Mouse (Mus musculus) hindbrain, embryonic 11.5 days (tissue): ENCODE data around the gene Gm20721. TPM values are rescaled to one million over a fixed set of nuclear protein-coding genes. Genes with fewer than 3 reads are reported as not detected.
A peak's percentile ranks its signal among the peaks of the same experiment; 100 is the strongest.

ENCODE experiments used
- ATAC-seq: fragments of 200-750 bp; cut with Nextera tagmentation; 2 replicates; pipeline ENCODE4 v1.8.0; 2017; ENCODE audit warnings: mild to moderate bottlenecking, moderate TSS enrichment, moderate library complexity; ENCODE audit not compliant: low FRiP score
- DNase-seq: peaks from one replicate; pipeline ENCODE4 v3.0.0-alpha.2; 2015; ENCODE audit warnings: low spot score
- H3K27ac ChIP-seq: fragments of 300-500 bp; sonication (generic); 2 replicates; pipeline ENCODE4 v1.5.1; 2014; ENCODE audit warnings: mild to moderate bottlenecking, low read depth, low read length
- H3K27me3 ChIP-seq: fragments of 300-500 bp; sonication (generic); 2 replicates; pipeline ENCODE4 v1.6.1; 2014; ENCODE audit warnings: mild to moderate bottlenecking, low read length, moderate library complexity, mixed read lengths; ENCODE audit not compliant: control insufficient read depth, insufficient read depth
- H3K36me3 ChIP-seq: fragments of 300-500 bp; sonication (generic); 2 replicates; pipeline ENCODE4 v1.6.1; 2014; ENCODE audit warnings: mild to moderate bottlenecking, low read length, moderate library complexity, mixed read lengths; ENCODE audit not compliant: control insufficient read depth, insufficient read depth
- H3K4me1 ChIP-seq: fragments of 300-500 bp; sonication (generic); replicated peaks from 2 replicates; pipeline ENCODE4 v1.6.1; 2014; ENCODE audit warnings: low read length, mixed read lengths; ENCODE audit not compliant: control insufficient read depth, insufficient read depth
- H3K4me2 ChIP-seq: fragments of 300-500 bp; sonication (generic); replicated peaks from 2 replicates; pipeline ENCODE4 v1.6.1; 2014; ENCODE audit warnings: mild to moderate bottlenecking, low read depth, low read length
- H3K4me3 ChIP-seq: fragments of 300-500 bp; sonication (generic); 2 replicates; pipeline ENCODE4 v1.5.1; 2014; ENCODE audit warnings: low read depth, low read length
- H3K9ac ChIP-seq: fragments of 300-500 bp; sonication (generic); 2 replicates; pipeline ENCODE4 v1.6.1; 2014; ENCODE audit warnings: low read depth, low read length
- H3K9me3 ChIP-seq: fragments of 300-500 bp; sonication (generic); 2 replicates; pipeline ENCODE4 v1.6.1; 2016; ENCODE audit warnings: low read length; ENCODE audit not compliant: control insufficient read depth
- WGBS: fragments of 180-500 bp; shearing (Covaris S2); extraction: QIAGEN DNeasy Blood & Tissue Kit; methylation state at CpG from one replicate; pipeline ENCODE4 v1.1.7; 2014; 5-methylcytosine and 5-hydroxymethylcytosine counted together
- polyA plus RNA-seq: library from polyadenylated mRNA; unstranded; fragments of >200 nt; fragmentation: Nextera tagmentation; extraction: Ambion mirVana; gene quantifications from 2 replicates; pipeline ENCODE4 v1.2.1, GENCODE M21; 2014

The Gm20721 gene
- polyA plus RNA-seq, 1 experiment from 2014 or later = 22.8 TPM

DNA sequence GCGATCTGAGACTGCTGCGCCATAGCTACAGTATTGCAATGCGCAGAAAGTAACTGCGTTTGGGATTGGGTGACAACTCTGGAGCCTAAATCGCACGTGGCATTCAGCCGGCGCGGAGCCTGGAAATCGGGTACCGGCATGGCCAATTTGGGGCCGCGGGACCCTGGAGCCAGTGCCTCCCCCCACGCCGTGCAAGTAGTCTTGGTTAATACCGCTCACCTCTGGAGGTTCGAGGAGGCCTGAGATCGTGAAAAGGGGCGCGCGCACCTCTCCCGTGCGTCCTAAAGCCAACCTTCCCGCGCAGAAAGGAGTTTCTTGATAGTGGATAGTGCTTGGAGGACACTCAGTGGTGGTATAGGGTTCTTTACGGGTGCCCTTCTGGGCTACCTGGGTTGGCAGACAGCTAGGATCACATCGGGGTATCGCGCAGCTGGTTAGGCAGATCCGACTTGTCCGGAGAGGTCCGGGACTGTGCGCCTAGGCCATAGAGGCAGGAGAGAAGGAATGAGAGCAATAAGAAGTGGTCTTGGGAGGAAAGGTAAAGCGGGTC is 60.5 kb downstream of the Gm20721 start:
- H3K4me2 ChIP-seq = no peak overlapping the region
- H3K27me3 ChIP-seq = peaks cover 42% of the 10 kb centered on the region
- no peak overlapping the region for H3K9ac ChIP-seq
- H3K4me1 ChIP-seq = 0 out of 2 replicates have a peak, but pooled peaks cover 2% of the 10 kb centered on the region
- DNase-seq (peak; percentile 34), ATAC-seq (no peak)
- peaks cover 3% of the 10 kb centered on the region; the same call in 1 of the 2 replicates for H3K9me3 ChIP-seq
- peak overlapping the region; percentile 14; the same call in 1 of the 2 replicates for H3K4me3 ChIP-seq
- H3K27ac ChIP-seq = no peak overlapping the region
- WGBS = 41% methylated on average over 34 of the region's 34 CpGs
- H3K36me3 ChIP-seq = peaks cover 21% of the 10 kb centered on the region

DNA sequence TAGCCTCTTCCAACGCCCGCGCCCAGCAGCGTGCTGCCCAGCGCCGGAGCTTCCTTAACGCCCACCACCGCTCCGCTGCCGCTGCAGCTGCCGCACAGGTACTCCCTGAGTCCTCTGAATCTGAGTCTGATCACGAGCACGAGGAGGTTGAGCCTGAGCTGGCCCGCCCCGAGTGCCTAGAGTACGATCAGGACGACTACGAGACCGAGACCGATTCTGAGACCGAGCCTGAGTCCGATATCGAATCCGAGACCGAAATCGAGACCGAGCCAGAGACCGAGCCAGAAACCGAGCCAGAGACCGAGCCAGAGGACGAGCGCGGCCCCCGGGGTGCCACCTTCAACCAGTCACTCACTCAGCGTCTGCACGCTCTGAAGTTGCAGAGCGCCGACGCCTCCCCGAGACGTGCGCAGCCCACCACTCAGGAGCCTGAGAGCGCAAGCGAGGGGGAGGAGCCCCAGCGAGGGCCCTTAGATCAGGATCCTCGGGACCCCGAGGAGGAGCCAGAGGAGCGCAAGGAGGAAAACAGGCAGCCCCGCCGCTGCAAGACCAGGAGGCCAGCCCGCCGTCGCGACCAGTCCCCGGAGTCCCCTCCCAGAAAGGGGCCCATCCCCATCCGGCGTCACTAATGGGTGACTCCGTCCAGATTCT is 61.6 kb downstream of the Gm20721 start:
- H3K9me3 ChIP-seq = peaks cover 3% of the 10 kb centered on the region; the same call in 1 of the 2 replicates
- peaks cover 21% of the 10 kb centered on the region for H3K36me3 ChIP-seq
- peaks cover 42% of the 10 kb centered on the region for H3K27me3 ChIP-seq
- ATAC-seq = peak; percentile 13; the same call in 1 of the 2 replicates
- 0 out of 2 replicates have a peak, but pooled peaks cover 2% of the 10 kb centered on the region for H3K4me1 ChIP-seq
- no peak overlapping the region for H3K27ac ChIP-seq
- peak; percentile 40 for DNase-seq
- no peak overlapping the region for H3K9ac ChIP-seq
- peak overlapping the region; percentile 32 for H3K4me3 ChIP-seq
- H3K4me2 ChIP-seq = peak overlapping the region; percentile 55
- WGBS = 50% methylated on average over 58 of the region's 58 CpGs

DNA sequence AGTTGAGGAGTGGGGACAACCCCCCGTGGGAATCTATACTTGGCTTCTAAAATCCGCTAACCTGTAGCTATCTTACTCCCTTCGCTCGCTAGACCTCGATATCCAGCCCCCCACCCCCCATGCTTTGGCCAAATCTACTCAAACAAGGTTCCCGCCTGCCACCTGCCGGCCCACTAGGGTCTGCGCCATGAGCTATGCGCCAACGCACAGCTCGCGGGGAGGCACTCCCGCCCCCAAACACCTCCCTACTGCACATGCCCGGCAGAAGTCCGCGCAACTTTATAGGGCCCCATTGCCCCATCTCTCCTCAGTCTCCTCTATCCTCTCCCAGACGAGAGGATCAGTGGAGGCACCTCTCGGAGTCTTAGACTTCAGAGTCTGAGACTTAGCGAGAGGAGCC is 62.5 kb downstream of the Gm20721 start, which contains the start of gene Gnas:
Gene Gnas, plus strand, starts transcription at position 310 of the 400 bp plus-strand sequence.
- Histone ChIP-seq H3K4me3 (peak within 1 kb of the TSS; percentile 32), H3K36me3 (peaks cover 21% of the 10 kb centered on the region), H3K4me2 (peak within 1 kb of the TSS; percentile 55), H3K9ac (no peak within 1 kb of the TSS), H3K27ac (no peak within 1 kb of the TSS), H3K9me3 (peaks cover 3% of the 10 kb centered on the region; the same call in 1 of the 2 replicates), H3K27me3 (peaks cover 42% of the 10 kb centered on the region), H3K4me1 (0 out of 2 replicates have a peak, but pooled peaks cover 2% of the 10 kb centered on the region)
- WGBS = 41% methylated on average over 19 of the region's 19 CpGs
- DNase-seq (peak; percentile 74), ATAC-seq (peak; percentile 68)

DNA sequence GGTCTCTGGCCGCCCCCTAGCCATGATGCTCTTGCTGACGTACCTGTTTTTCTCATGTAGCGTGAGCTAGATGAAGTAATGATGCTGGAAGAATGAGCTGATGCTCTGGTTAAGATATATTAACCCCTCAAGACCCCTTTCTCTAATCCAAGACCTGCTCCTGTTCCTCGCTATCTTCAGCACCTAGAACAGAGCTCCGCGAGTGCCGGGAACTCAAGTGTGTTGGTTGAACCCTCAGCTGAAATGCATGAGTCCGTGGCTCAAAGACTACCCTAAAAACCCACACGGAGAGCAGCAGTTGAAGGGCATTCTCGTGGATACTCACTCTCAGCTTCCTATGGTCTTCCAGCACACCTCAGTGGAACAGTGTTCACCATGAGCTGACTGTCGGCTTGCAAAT is 63.2 kb downstream of the Gm20721 start:
- WGBS = 54% methylated on average over 11 of the region's 11 CpGs
- H3K27ac ChIP-seq = no peak overlapping the region
- H3K36me3 ChIP-seq = peaks cover 21% of the 10 kb centered on the region
- H3K4me3 ChIP-seq = peak overlapping the region; percentile 32; the same call in 1 of the 2 replicates
- no peak overlapping the region for H3K9ac ChIP-seq
- peaks cover 40% of the 10 kb centered on the region for H3K27me3 ChIP-seq
- H3K4me2 ChIP-seq = peak overlapping the region; percentile 55
- H3K9me3 ChIP-seq = peaks cover 3% of the 10 kb centered on the region; the same call in 1 of the 2 replicates
- 0 out of 2 replicates have a peak, but pooled peaks cover 2% of the 10 kb centered on the region for H3K4me1 ChIP-seq
- ATAC-seq (no peak), DNase-seq (no peak)

Other genes starting within 250 kb of the Gm20721 start
- 23.0 and 24.6 TPM in 2 replicates for gene Npepl1, start 236.4 kb downstream of the Gm20721 start, polyA plus RNA-seq
- gene Gnas, start 62.4 kb downstream of the Gm20721 start, polyA plus RNA-seq = 1,233 and 1,244 TPM in 2 replicates
- 158 and 163 TPM in 2 replicates for gene Nelfcd, start 69.1 kb upstream of the Gm20721 start, polyA plus RNA-seq
- 90.2 and 93.7 TPM in 2 replicates for gene Ctsz, start 92.3 kb upstream of the Gm20721 start, polyA plus RNA-seq
- gene Tubb1, start 104.0 kb upstream of the Gm20721 start, polyA plus RNA-seq = 5.3 and 5.7 TPM in 2 replicates
- 686 and 740 TPM in 2 replicates for gene Atp5e, start 117.4 kb upstream of the Gm20721 start, polyA plus RNA-seq
- gene Prelid3b, start 126.4 kb upstream of the Gm20721 start, polyA plus RNA-seq = 130 and 141 TPM in 2 replicates